Mouse (Mus musculus): ENCODE measurements around the gene Acyp1. TPM values are rescaled to one million over a fixed set of nuclear protein-coding genes. Genes with fewer than 3 reads are reported as not detected.

Acyp1 gene
- total and polyA plus RNA-seq, 3 experiments = 9.7 to 20.0 (median 19.3) TPM

DNA sequence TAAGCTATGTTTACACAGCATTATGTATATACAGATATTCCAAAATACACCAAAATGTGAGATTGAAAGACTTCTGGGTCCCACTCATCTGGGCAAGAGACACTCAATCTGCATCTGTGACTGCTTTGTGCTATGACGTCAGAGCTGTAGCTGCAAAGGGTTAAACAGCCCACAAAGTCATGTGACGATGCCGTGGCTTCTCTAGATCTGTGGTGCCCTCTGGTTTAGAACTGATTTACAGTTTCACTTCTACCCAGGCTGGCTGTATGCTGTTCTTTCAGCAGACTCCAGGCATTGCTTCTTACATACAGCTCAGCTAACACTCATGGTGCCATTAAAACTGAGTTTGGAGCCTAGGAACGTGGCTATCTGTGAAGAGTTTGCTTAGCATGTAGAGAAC, 16.5 kb upstream of the Acyp1 start:
- intact Hi-C loops (cut with DNase I) = loop anchor here (1.0 kb wide), 4 partner anchors 11 to 212 kb away; no protein-coding TSS in a partner anchor
- Histone ChIP-seq H3K9ac (ENCODE audit: low read depth, low read length) (no peak overlapping the region), H3K79me2 (replicated peaks; ENCODE audit: control insufficient read depth, insufficient read depth, low read length) (no peaks in the 10 kb centered on the region), H3K4me3 (no peak overlapping the region), H3K36me3 (ENCODE audit: control insufficient read depth, insufficient read depth, low read length) (peaks cover 5% of the 10 kb centered on the region; the same call in 1 of the 2 replicates), H3K27ac (peak overlapping the region; percentile 71), H3K4me1 (ENCODE audit: control insufficient read depth, insufficient read depth, low read length) (peaks cover 3% of the 10 kb centered on the region), H3K27me3 (ENCODE audit: control insufficient read depth, insufficient read depth, low read length) (no peaks in the 10 kb centered on the region)
- no peak for TF ChIP-seq POLR2A (IDR thresholded peaks at IDR 0.05; ENCODE audit: insufficient read depth, low read depth, low read length)
- TF ChIP-seq CTCF (IDR thresholded peaks at IDR 0.05) = no peak
- no peak for TF ChIP-seq EP300 (IDR thresholded peaks at IDR 0.05; ENCODE audit: insufficient read depth, low read depth, low read length)
- 64% methylated on average over 4 of the region's 4 CpGs for WGBS
- DNase-seq = no peak

DNA sequence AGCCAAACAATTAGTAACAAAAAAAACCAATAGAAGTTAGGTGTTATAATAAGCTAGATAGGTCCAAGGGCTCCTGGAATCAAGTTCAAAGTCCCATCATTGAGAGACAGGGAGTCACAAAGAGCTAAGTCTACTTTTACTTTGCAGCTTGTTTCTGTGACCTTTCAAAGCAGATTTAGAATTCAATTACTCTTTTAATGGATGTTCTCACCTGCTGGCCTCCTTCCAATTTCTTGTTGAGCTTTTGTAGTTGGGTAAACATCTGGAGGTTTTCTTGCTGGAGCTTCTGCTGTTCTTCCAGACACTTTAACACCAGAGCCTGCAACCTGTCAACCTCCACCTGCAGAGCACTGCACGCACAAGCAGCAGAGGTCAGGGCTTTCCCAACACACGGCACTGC, 15.0 kb upstream of the Acyp1 start:
- Histone ChIP-seq H3K79me2 (replicated peaks; ENCODE audit: control insufficient read depth, insufficient read depth, low read length) (no peaks in the 10 kb centered on the region), H3K27ac (no peak overlapping the region), H3K4me1 (ENCODE audit: control insufficient read depth, insufficient read depth, low read length) (peaks cover 3% of the 10 kb centered on the region), H3K36me3 (ENCODE audit: control insufficient read depth, insufficient read depth, low read length) (peaks cover 5% of the 10 kb centered on the region; the same call in 1 of the 2 replicates), H3K27me3 (ENCODE audit: control insufficient read depth, insufficient read depth, low read length) (no peaks in the 10 kb centered on the region), H3K4me3 (no peak overlapping the region), H3K9ac (ENCODE audit: low read depth, low read length) (no peak overlapping the region)
- intact Hi-C loops (cut with DNase I) = no loop called here
- DNase-seq = no peak
- TF ChIP-seq EP300 (IDR thresholded peaks at IDR 0.05; ENCODE audit: insufficient read depth, low read depth, low read length) (no peak), POLR2A (IDR thresholded peaks at IDR 0.05; ENCODE audit: insufficient read depth, low read depth, low read length) (no peak), CTCF (IDR thresholded peaks at IDR 0.05) (no peak)
- 77% methylated on average over 2 of the region's 2 CpGs for WGBS

DNA sequence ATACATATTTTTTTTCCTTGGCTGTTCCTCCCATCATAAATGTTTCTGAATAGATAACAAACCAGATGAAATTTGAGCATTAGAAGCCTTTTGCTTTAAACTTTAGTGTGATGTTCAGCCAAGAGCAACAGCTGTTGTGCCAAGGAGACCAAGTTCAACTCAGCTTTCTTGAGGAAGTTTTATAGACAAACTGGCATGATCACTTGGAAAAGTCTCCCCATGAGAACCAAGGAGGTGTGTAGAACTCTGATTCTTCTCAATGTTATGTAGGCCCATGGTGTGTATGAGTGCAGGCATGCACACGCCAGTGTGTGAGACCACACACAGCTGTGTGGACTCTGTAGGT, 10.6 kb upstream of the Acyp1 start:
- H3K4me1 ChIP-seq (ENCODE audit: control insufficient read depth, insufficient read depth, low read length) = no peaks in the 10 kb centered on the region; the same call in 1 of the 2 replicates
- no peak overlapping the region for H3K9ac ChIP-seq (ENCODE audit: low read depth, low read length)
- intact Hi-C loops (cut with DNase I) = no loop called here
- no peak overlapping the region for H3K27ac ChIP-seq
- H3K4me3 ChIP-seq = no peak overlapping the region
- H3K36me3 ChIP-seq (ENCODE audit: control insufficient read depth, insufficient read depth, low read length) = no peaks in the 10 kb centered on the region
- no peaks in the 10 kb centered on the region for H3K27me3 ChIP-seq (ENCODE audit: control insufficient read depth, insufficient read depth, low read length)
- no peak for DNase-seq
- WGBS = 88% methylated on average over 1 of the region's 1 CpGs
- no peaks in the 10 kb centered on the region for H3K79me2 ChIP-seq (replicated peaks; ENCODE audit: control insufficient read depth, insufficient read depth, low read length)
- TF ChIP-seq POLR2A (IDR thresholded peaks at IDR 0.05; ENCODE audit: insufficient read depth, low read depth, low read length) = no peak
- TF ChIP-seq EP300 (IDR thresholded peaks at IDR 0.05; ENCODE audit: insufficient read depth, low read depth, low read length) = no peak
- TF ChIP-seq CTCF (IDR thresholded peaks at IDR 0.05) = no peak

DNA sequence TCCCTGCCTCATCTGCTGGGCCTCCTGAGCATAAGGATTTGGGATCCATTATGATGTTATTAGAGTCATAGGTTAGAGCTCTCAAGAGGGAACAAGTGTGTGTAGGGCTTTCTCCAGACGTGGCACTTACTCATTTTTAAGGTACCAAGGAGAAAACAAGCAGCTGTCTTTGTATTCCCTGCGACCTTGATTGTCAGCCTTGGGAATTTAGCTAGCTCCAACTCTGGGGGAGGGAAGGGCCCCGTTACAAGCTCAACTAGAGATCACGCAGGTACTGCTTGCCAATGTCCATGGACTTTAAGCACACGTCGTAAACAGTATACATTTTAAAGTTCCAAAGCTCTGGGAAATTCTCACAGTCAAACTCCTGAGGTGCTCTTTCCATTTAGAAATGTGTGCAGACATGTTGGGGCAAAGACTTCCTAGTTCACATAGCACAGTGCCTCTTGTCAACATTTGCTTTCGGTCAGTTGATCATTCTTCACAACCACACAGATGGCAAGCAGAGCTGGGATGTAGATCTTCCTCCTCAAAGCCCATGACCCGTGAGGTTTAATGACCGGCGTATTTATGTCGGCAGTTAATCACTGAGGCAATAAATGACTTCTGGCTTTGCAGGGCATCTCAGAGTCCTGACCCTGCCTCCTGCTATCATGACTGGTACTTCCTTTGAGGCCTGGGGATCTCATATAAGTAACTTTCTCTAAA, 10.0 kb upstream of the Acyp1 start:
- no peak for DNase-seq
- no peak overlapping the region for H3K4me3 ChIP-seq
- intact Hi-C loops (cut with DNase I) = no loop called here
- H3K4me1 ChIP-seq (ENCODE audit: control insufficient read depth, insufficient read depth, low read length) = no peaks in the 10 kb centered on the region; the same call in 1 of the 2 replicates
- 80% methylated on average over 11 of the region's 11 CpGs for WGBS
- TF ChIP-seq EP300 (IDR thresholded peaks at IDR 0.05; ENCODE audit: insufficient read depth, low read depth, low read length) (no peak), POLR2A (IDR thresholded peaks at IDR 0.05; ENCODE audit: insufficient read depth, low read depth, low read length) (no peak), CTCF (IDR thresholded peaks at IDR 0.05) (no peak)
- H3K79me2 ChIP-seq (replicated peaks; ENCODE audit: control insufficient read depth, insufficient read depth, low read length) = no peaks in the 10 kb centered on the region
- no peaks in the 10 kb centered on the region for H3K36me3 ChIP-seq (ENCODE audit: control insufficient read depth, insufficient read depth, low read length)
- no peaks in the 10 kb centered on the region for H3K27me3 ChIP-seq (ENCODE audit: control insufficient read depth, insufficient read depth, low read length)
- no peak overlapping the region for H3K9ac ChIP-seq (ENCODE audit: low read depth, low read length)
- no peak overlapping the region for H3K27ac ChIP-seq

DNA sequence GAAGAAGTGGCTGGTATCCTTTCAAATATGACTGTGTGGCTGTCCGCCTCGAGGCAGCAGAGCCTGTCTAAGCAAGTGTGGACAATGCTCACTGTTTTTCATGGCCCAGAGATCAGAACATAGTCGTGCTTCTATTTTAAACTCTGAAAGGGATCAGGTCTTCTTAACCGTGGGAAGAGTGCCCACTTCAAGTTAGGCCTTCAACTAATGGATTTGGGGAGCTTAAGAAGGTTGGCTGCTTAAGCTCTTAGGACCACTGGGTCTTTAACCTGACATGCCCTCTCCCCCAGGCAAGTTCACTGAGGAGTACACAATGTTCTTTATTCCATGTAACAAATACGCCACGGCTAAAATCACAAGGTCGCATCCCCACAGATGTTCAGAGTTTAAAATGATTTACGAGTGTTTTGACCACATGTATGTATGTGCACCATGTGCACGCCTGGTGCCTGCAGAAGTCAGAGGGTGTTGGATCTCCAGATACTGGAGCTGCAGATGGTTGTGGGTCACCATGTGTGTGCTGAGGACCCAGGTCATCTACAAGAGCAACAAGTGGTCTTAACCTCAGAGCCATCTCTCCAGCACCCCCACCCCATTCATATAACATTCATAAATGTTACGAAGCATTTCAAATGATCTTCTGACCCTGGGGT, 9.2 kb upstream of the Acyp1 start:
- Histone ChIP-seq H3K36me3 (ENCODE audit: control insufficient read depth, insufficient read depth, low read length) (no peaks in the 10 kb centered on the region), H3K79me2 (replicated peaks; ENCODE audit: control insufficient read depth, insufficient read depth, low read length) (no peaks in the 10 kb centered on the region), H3K27me3 (ENCODE audit: control insufficient read depth, insufficient read depth, low read length) (no peaks in the 10 kb centered on the region), H3K9ac (ENCODE audit: low read depth, low read length) (no peak overlapping the region), H3K4me1 (ENCODE audit: control insufficient read depth, insufficient read depth, low read length) (peaks cover 1% of the 10 kb centered on the region; the same call in 1 of the 2 replicates), H3K4me3 (no peak overlapping the region), H3K27ac (no peak overlapping the region)
- TF ChIP-seq POLR2A (IDR thresholded peaks at IDR 0.05; ENCODE audit: insufficient read depth, low read depth, low read length) (no peak), EP300 (IDR thresholded peaks at IDR 0.05; ENCODE audit: insufficient read depth, low read depth, low read length) (no peak), CTCF (IDR thresholded peaks at IDR 0.05) (no peak)
- DNase-seq = no peak
- 71% methylated on average over 10 of the region's 10 CpGs for WGBS
- intact Hi-C loops (cut with DNase I) = no loop called here

DNA sequence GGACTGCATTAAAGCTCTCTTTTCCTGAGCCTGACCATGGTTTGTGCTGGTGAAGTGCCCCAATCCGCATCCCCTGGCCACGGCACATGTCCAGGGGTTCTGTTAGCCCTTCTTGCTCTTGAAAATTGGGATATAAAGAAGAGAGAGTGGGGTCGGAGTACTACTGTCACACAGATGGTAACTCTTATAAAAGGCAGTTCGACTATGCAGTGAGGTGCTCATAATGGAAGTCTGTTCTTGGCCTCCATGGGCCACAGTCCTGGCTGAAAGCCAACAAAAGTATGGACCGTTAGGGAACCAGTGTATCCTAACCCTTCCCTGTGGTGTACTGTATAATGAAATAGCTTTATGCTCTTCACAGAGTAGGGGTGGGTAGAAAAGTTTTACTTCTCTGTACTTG, 8.7 kb upstream of the Acyp1 start:
- H3K4me3 ChIP-seq = no peak overlapping the region
- H3K27me3 ChIP-seq (ENCODE audit: control insufficient read depth, insufficient read depth, low read length) = no peaks in the 10 kb centered on the region
- H3K36me3 ChIP-seq (ENCODE audit: control insufficient read depth, insufficient read depth, low read length) = no peaks in the 10 kb centered on the region
- H3K79me2 ChIP-seq (replicated peaks; ENCODE audit: control insufficient read depth, insufficient read depth, low read length) = no peaks in the 10 kb centered on the region
- H3K9ac ChIP-seq (ENCODE audit: low read depth, low read length) = no peak overlapping the region
- no peak for DNase-seq
- H3K27ac ChIP-seq = no peak overlapping the region
- peaks cover 2% of the 10 kb centered on the region; the same call in 1 of the 2 replicates for H3K4me1 ChIP-seq (ENCODE audit: control insufficient read depth, insufficient read depth, low read length)
- WGBS = 71% methylated on average over 5 of the region's 5 CpGs
- intact Hi-C loops (cut with DNase I) = no loop called here
- TF ChIP-seq EP300 (IDR thresholded peaks at IDR 0.05; ENCODE audit: insufficient read depth, low read depth, low read length) (no peak), POLR2A (IDR thresholded peaks at IDR 0.05; ENCODE audit: insufficient read depth, low read depth, low read length) (no peak), CTCF (IDR thresholded peaks at IDR 0.05) (no peak)
